Mouse (Mus musculus) hindbrain, embryonic 14.5 days (tissue): Measurements from ENCODE around the gene Carnmt1. TPM values are rescaled to one million over a fixed set of nuclear protein-coding genes. Genes with fewer than 3 reads are reported as not detected.

Experiments
- ATAC-seq: fragments of 200-750 bp; cut with Nextera tagmentation; 2 replicates; pipeline ENCODE4 v1.8.0; 2017; ENCODE audit warnings: moderate number of reproducible peaks, mild to moderate bottlenecking, moderate TSS enrichment, moderate library complexity; ENCODE audit not compliant: low FRiP score
- DNase-seq: peaks from one replicate; pipeline ENCODE4 v3.0.0-alpha.2; 2015; ENCODE audit warnings: low spot score
- H3K27ac ChIP-seq: fragments of 300-500 bp; sonication (generic); 2 replicates; pipeline ENCODE4 v1.5.1; 2014; ENCODE audit warnings: mild to moderate bottlenecking, moderate library complexity
- H3K27me3 ChIP-seq: fragments of 300-500 bp; sonication (generic); 2 replicates; pipeline ENCODE4 v1.6.1; 2014; ENCODE audit warnings: mild to moderate bottlenecking, low read length, mixed read lengths; ENCODE audit not compliant: control insufficient read depth, insufficient read depth
- H3K36me3 ChIP-seq: fragments of 300-500 bp; sonication (generic); replicated peaks from 2 replicates; pipeline ENCODE4 v1.6.1; 2014; ENCODE audit not compliant: control insufficient read depth, insufficient read depth
- H3K4me1 ChIP-seq: fragments of 300-500 bp; sonication (generic); replicated peaks from 2 replicates; pipeline ENCODE4 v1.6.1; 2014; ENCODE audit warnings: antibody characterized with exemption, low read length, mixed read lengths; ENCODE audit not compliant: control insufficient read depth, insufficient read depth
- H3K4me2 ChIP-seq: fragments of 300-500 bp; sonication (generic); replicated peaks from 2 replicates; pipeline ENCODE4 v1.6.1; 2014; ENCODE audit warnings: mild to moderate bottlenecking, moderate library complexity
- H3K4me3 ChIP-seq: fragments of 300-500 bp; sonication (generic); replicated peaks from 2 replicates; pipeline ENCODE4 v1.5.1; 2014; ENCODE audit warnings: mild to moderate bottlenecking, low read length
- H3K9ac ChIP-seq: fragments of 300-500 bp; sonication (generic); 2 replicates; pipeline ENCODE4 v1.6.1; 2014
- H3K9me3 ChIP-seq: fragments of 300-500 bp; sonication (generic); 2 replicates; pipeline ENCODE4 v1.6.1; 2016; ENCODE audit warnings: low read length; ENCODE audit not compliant: control insufficient read depth
- WGBS: fragments of 180-500 bp; shearing (Covaris S2); extraction: QIAGEN DNeasy Blood & Tissue Kit; methylation state at CpG from one replicate; pipeline ENCODE4 v1.1.7; 2014; 5-methylcytosine and 5-hydroxymethylcytosine counted together
- polyA plus RNA-seq: library from polyadenylated mRNA; unstranded; fragments of >200 nt; fragmentation: Nextera tagmentation; extraction: Ambion mirVana; gene quantifications from 2 replicates; pipeline ENCODE4 v1.2.1, GENCODE M21; 2014

The Carnmt1 gene
- polyA plus RNA-seq, 1 experiment from 2014 or later = 15.4 TPM

DNA sequence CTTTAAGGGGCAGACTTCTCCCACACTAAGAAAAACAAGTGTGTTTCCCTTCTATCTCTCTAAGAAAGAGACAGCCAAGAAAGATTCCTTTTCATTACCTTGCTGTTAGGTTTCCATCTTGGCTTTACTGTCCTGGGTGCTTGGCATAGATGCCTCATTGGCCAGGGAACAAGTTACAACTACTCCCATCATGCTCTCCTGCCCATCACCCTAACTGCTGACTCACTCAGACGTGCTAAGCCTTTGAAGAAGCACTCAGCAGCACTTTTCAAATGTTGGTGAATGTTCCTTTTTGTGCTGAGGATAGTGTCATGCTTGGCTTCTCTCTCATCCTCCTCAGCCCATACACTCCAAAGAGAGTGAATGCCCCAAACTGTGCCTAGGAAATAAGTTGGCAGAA is 8.9 kb upstream of the Carnmt1 start:
- no peaks in the 10 kb centered on the region for H3K9me3 ChIP-seq
- DNase-seq (no peak), ATAC-seq (no peak)
- 43% methylated on average over 1 of the region's 1 CpGs for WGBS
- H3K27ac ChIP-seq = no peak overlapping the region
- H3K27me3 ChIP-seq = no peaks in the 10 kb centered on the region
- H3K4me2 ChIP-seq = no peak overlapping the region
- no peak overlapping the region for H3K4me3 ChIP-seq
- no peaks in the 10 kb centered on the region for H3K4me1 ChIP-seq
- no peak overlapping the region for H3K9ac ChIP-seq
- no peaks in the 10 kb centered on the region for H3K36me3 ChIP-seq

DNA sequence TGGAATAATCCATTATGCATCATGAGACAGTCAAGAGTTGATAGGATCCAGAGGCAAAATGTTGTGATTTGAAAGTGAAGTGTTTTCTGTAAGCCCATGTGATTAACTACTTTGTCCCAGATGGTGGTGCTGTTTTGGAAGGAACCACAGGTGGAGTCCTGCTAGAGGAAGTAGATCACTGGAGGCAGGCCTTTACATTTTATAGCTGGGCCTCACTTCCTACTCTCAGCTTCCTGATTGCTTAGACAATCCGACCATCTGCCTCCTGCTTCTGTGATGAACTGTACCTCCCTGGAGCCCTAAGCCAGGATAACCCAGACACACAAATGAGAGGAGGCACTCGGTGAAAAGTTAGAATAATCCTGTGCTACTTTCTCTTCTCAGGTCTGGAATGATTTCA is 6.7 kb upstream of the Carnmt1 start:
- WGBS = 77% methylated on average over 2 of the region's 2 CpGs
- Histone ChIP-seq H3K27me3 (no peaks in the 10 kb centered on the region), H3K9me3 (no peaks in the 10 kb centered on the region), H3K27ac (no peak overlapping the region), H3K4me1 (no peaks in the 10 kb centered on the region), H3K9ac (no peak overlapping the region), H3K36me3 (no peaks in the 10 kb centered on the region), H3K4me3 (no peak overlapping the region), H3K4me2 (no peak overlapping the region)
- no peak for DNase-seq
- no peak for ATAC-seq

DNA sequence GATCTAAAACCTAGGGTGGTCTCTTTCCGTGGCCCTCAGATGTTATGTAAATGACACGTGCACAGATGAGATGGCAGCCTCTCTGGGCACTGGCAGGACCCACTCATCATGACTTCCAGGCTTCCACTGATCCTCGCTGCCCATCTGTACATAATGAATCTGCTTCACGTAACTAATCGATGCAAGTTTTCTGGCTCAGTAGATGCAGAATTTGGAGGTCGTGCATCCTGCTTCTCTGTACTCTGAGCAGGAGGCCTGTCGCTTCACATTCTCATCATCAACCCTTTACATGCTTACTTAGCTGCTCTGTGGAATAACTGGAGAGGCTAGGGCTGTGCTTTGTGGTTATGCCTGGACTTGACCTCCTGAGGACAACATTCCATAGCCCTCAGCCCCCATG is 3.6 kb upstream of the Carnmt1 start:
- no peaks in the 10 kb centered on the region for H3K9me3 ChIP-seq
- no peak for DNase-seq
- H3K4me3 ChIP-seq = no peak overlapping the region
- 82% methylated on average over 7 of the region's 7 CpGs for WGBS
- no peaks in the 10 kb centered on the region for H3K36me3 ChIP-seq
- H3K9ac ChIP-seq = no peak overlapping the region
- no peak overlapping the region for H3K27ac ChIP-seq
- peaks cover 5% of the 10 kb centered on the region for H3K4me1 ChIP-seq
- no peak for ATAC-seq
- no peaks in the 10 kb centered on the region for H3K27me3 ChIP-seq
- H3K4me2 ChIP-seq = no peak overlapping the region

GRCm38 (mm10) chr19:18669551-18669950 is 1.0 kb upstream of the Carnmt1 start:
- DNase-seq (no peak), ATAC-seq (no peak)
- Histone ChIP-seq H3K9ac (no peak overlapping the region), H3K4me2 (no peak overlapping the region), H3K4me1 (peaks cover 21% of the 10 kb centered on the region), H3K9me3 (no peaks in the 10 kb centered on the region), H3K27ac (no peak overlapping the region), H3K36me3 (no peaks in the 10 kb centered on the region), H3K4me3 (no peak overlapping the region), H3K27me3 (no peaks in the 10 kb centered on the region)
- 88% methylated on average over 7 of the region's 7 CpGs for WGBS

DNA sequence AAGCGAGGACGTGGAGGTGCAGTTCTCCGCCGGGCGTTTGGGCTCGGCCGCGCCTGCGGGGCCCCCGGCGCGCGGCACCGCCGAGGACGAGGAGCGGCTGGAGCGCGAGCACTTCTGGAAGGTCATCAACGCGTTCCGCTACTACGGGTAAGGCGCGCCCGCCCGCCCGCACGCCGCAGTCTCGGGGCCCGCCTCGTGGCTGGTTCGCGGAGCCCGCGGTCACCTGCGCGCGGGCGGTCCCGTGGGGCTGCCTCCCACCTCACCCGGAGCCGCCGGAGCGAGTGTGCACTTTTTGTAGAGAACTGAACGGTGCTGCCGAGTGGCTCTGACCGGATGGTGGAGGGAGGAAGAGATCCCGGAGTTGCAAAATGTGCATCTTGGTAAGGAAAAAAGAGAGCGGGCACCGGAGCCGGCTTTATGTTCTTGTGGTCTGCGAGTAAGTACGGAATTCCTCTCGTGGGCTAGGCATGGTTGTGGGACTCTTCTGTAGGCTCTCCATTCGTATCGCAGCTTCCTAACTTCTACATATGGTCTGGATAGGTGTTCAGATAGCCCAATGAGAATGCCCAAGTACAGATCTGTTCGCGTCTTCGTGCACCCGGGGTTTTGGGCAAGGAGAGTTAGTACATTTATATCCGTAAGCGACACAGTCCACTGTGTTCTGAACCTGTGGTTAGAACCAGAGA is 635 bp downstream of the Carnmt1 start:
- H3K4me1 ChIP-seq = peaks cover 21% of the 10 kb centered on the region
- no peak; the same call in 1 of the 2 replicates for ATAC-seq
- peak; percentile 41 for DNase-seq

DNA sequence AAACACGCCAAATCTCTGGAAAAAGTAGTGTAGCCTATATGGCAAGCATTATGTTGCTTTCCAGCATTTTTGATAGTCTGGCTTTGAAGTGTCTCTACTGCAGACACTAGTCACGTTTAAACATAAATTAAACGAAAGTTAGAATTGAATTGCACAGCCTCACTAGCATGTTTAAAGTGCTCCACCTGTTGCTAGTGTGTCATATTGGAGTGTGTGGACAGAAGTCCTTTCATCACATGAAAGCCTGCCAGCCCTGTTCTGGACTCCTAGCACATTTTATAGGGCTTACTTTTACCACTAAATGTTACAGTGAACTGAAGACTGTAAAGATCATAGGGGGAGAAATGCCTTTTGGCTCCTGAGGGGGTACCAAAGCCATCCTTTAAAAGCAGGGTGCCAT is 1.9 kb downstream of the Carnmt1 start:
- no peaks in the 10 kb centered on the region for H3K27me3 ChIP-seq
- H3K4me3 ChIP-seq = peak overlapping the region; percentile 65
- peak overlapping the region; percentile 31; the same call in 1 of the 2 replicates for H3K9ac ChIP-seq
- no peak overlapping the region for H3K27ac ChIP-seq
- 67% methylated on average over 3 of the region's 3 CpGs for WGBS
- no peak for DNase-seq
- ATAC-seq = no peak
- peaks cover 21% of the 10 kb centered on the region for H3K4me1 ChIP-seq
- H3K36me3 ChIP-seq = no peaks in the 10 kb centered on the region
- H3K4me2 ChIP-seq = peak overlapping the region; percentile 76
- no peaks in the 10 kb centered on the region for H3K9me3 ChIP-seq

More for the DNA sequence above, 635 bp downstream of the Carnmt1 start:
- H3K9me3 ChIP-seq = no peaks in the 10 kb centered on the region
- H3K9ac ChIP-seq = peak overlapping the region; percentile 83
- no peaks in the 10 kb centered on the region for H3K36me3 ChIP-seq
- H3K4me3 ChIP-seq = peak overlapping the region; percentile 65
- H3K27ac ChIP-seq = peak overlapping the region; percentile 81
- H3K4me2 ChIP-seq = peak overlapping the region; percentile 76
- under 1% methylated on average over 55 of the region's 64 CpGs for WGBS
- H3K27me3 ChIP-seq = no peaks in the 10 kb centered on the region

- peak overlapping the region; percentile 31; the same call in 1 of the 2 replicates for H3K9ac ChIP-seq
- H3K27me3 ChIP-seq = no peaks in the 10 kb centered on the region
- WGBS = 11% methylated on average over 4 of the region's 4 CpGs
- H3K4me3 ChIP-seq = peak overlapping the region; percentile 65
- DNase-seq (no peak), ATAC-seq (no peak)
- H3K9me3 ChIP-seq = no peaks in the 10 kb centered on the region
- no peaks in the 10 kb centered on the region for H3K36me3 ChIP-seq
- H3K4me1 ChIP-seq = peaks cover 21% of the 10 kb centered on the region
- H3K4me2 ChIP-seq = peak overlapping the region; percentile 76
- H3K27ac ChIP-seq = no peak overlapping the region
Measured at GRCm38 (mm10) chr19:18673116-18673515, 2.6 kb downstream of the Carnmt1 start.

DNA sequence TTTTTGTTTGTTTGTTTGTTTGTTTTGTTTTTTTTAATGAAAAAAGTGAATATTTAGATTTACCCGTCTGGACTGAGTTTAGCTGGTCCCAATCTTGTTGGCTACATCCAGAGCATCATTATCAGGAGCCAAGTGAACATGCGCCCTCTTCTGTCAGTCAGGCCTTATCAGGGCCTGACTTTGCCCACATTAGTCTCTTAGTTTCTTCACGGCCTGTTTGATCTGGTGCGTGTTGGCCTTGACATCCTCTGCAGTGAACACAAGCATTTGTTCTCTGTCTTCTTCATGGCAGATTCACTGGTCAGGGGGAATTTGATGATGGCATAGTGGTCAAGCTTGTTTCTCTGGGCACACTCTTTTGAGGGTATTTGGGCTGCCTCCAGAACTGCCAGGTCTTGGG is 11.6 kb downstream of the Carnmt1 start:
- Histone ChIP-seq H3K27ac (no peak overlapping the region), H3K4me3 (no peak overlapping the region), H3K9ac (no peak overlapping the region), H3K36me3 (peaks cover 23% of the 10 kb centered on the region), H3K27me3 (no peaks in the 10 kb centered on the region), H3K4me1 (no peaks in the 10 kb centered on the region), H3K4me2 (no peak overlapping the region), H3K9me3 (no peaks in the 10 kb centered on the region)
- DNase-seq (no peak), ATAC-seq (no peak)
- 78% methylated on average over 4 of the region's 4 CpGs for WGBS

DNA sequence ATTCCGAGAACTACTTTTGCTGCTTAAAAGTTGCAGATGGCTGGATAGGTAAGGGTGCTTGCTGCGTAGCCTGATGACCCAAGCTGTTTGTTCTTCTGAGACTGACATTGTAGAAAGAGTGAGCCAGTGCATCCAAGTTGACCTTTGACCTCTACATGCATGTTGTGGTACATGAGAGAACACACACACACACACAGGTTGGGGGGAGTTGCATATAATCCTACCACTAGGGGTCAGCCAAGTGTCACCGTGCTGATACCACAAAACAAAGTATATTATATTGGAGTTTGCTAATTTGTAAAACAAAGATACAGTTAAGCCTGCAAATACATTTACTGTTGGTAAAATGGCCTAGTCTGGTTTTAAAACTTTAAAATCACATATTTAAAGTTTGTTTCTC is 17.0 kb downstream of the Carnmt1 start:
- DNase-seq (peak; percentile 38), ATAC-seq (no peak; the same call in 1 of the 2 replicates)
- 71% methylated on average over 3 of the region's 3 CpGs for WGBS
- Histone ChIP-seq H3K4me2 (no peak overlapping the region), H3K27me3 (no peaks in the 10 kb centered on the region), H3K9me3 (no peaks in the 10 kb centered on the region), H3K27ac (no peak overlapping the region), H3K4me3 (no peak overlapping the region), H3K36me3 (peaks cover 11% of the 10 kb centered on the region; the same call in 1 of the 2 replicates), H3K4me1 (no peaks in the 10 kb centered on the region), H3K9ac (no peak overlapping the region)

GRCm38 (mm10) chr19:18692176-18692575 is 21.6 kb downstream of the Carnmt1 start:
- WGBS = 89% methylated on average over 3 of the region's 3 CpGs
- H3K27ac ChIP-seq = no peak overlapping the region
- no peak overlapping the region for H3K4me2 ChIP-seq
- ATAC-seq (no peak), DNase-seq (no peak)
- H3K27me3 ChIP-seq = no peaks in the 10 kb centered on the region
- H3K4me3 ChIP-seq = no peak overlapping the region
- H3K36me3 ChIP-seq = peaks cover 22% of the 10 kb centered on the region
- H3K4me1 ChIP-seq = no peaks in the 10 kb centered on the region
- no peak overlapping the region for H3K9ac ChIP-seq
- H3K9me3 ChIP-seq = no peaks in the 10 kb centered on the region
